Mouse (Mus musculus): ENCODE results near the gene Naa38.

DNA sequence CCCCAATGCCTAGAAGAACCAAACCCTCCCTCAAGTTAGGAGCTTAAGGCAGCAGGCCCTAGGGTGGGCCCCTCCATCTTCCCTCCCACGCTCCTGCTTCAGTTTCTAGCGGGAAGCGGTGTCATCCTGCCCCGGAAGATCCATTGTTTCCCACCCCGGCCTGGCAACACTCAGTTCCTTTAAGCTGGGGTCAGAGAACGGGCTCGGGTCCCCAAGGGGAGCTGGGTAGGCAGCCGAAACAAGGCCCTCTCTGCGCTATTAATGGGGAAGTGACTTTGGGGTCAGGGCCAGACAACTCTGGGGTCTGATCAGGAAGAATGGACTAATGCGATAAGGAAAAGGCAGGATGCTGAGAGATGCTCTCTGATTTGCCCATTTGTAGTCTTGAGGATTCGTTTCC lies 1.5 kb downstream of the Naa38 start:
- TF ChIP-seq CTCF (IDR thresholded peaks at IDR 0.05; ENCODE audit: control insufficient read depth, insufficient read depth, low read length): no peak
- no peak for TF ChIP-seq POLR2A (IDR thresholded peaks at IDR 0.05; ENCODE audit: borderline replicate concordance, control insufficient read depth, low read depth, low read length)
